Mouse (Mus musculus) testis, postnatal 14 days (tissue): ENCODE measurements around the gene Gm17364.
A peak's percentile ranks its signal among the peaks of the same experiment; 100 is the strongest.
"Not testable (repeated sequence)": the region's sequence is repeated elsewhere in the genome, so short reads cannot be mapped to it uniquely, and the experiment has no call there.

Experiments
- DNase-seq: peaks from one replicate; pipeline ENCODE4 v3.0.0; 2021; ENCODE audit warnings: low spot score

The Gm17364 gene

DNA sequence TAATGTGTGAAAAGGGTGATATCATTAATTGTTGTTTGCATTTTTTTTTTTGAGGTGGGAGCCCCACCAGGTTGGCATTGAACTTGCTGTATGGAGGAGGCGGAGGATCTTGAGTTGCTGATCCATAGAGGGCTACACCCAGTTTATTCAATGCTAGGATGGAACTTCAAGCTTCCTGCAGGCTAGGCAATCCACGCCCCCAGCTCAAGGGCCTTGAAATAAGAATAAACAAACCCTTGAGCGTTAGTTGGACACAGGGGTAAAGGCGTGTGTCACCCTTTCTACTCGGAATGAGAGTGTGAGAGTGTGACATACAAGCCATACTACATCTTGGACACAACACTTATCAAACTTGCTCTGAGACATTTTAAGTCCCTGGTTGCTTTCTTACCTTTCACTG lies 22.1 kb downstream of the Gm17364 start:
- no peak for DNase-seq

- not testable (repeated sequence) for DNase-seq
Measured at GRCm38 (mm10) chr13:41251232-41251631, 22.5 kb downstream of the Gm17364 start.

GRCm38 (mm10) chr13:41250318-41250981 lies 23.3 kb downstream of the Gm17364 start:
- no peak for DNase-seq

DNA sequence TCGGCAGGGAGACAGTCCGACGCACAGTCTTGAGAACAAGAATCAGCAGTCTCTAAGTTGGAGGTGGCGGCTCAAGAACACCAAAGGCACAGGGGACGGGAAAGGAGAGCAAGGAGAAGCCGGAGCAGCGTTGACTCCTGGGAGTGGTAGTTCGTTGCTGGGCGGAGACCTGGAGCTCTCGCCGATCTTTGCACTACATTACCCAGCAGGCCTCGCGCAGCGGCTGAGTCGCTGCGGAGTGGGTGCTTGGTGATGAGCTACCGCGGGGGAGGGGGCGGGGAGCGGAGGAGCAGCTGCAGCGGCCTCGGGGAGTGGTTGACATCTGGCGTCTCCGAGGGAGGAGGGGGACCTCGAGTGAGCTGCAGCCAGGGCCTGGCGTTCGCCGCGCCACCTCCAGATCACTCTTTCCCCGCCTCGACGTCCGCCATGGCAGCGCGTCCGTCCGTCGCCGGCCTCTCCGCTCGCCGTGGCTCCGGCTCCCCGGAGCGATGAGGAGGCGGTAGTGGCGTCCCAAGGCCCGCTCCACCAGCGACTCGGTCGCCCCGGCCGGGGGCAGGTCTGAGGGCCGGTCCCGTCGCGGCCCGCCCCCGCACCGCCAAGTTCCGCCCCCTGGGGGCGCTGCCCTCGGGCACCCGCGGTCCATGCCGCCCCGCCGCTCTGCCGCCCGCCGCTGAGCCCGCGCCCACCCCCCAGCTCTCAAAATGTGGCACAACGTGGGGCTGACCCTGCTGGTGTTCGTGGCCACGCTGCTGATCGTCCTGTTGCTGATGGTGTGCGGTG lies 24.0 kb downstream of the Gm17364 start, which contains the start of gene Smim13:
Smim13 (plus strand) TSS at position 307 of the 780 bp plus-strand sequence.
- peak; percentile 95 for DNase-seq

- no peak for DNase-seq
Measured at GRCm38 (mm10) chr13:41248751-41249520, 24.8 kb downstream of the Gm17364 start.

DNA sequence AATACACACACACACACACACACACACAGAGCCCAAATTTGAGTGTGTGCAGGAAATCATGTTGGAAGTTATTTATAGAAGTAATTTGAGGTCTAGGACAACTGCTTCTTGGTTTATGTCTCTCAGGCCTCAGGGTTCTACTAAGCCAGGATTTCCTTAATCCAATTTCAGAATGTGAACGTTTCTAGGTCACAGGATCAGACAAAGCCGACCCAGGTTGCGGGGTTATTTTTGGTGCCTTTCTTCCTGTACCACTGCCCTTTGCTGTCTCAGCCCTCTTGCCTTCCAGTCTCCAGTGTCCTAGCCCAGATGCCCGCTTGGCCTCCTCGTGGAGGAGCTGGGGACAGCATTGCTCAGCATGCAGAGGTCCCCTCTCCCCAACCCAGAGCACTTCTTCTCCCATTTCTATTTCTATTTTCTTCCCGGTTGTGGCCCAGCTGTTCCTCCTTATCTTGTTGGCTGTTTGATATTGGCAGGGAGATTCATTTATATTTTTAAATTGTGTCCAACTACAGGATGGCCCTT lies 29.4 kb downstream of the Gm17364 start:
- DNase-seq: no peak

DNA sequence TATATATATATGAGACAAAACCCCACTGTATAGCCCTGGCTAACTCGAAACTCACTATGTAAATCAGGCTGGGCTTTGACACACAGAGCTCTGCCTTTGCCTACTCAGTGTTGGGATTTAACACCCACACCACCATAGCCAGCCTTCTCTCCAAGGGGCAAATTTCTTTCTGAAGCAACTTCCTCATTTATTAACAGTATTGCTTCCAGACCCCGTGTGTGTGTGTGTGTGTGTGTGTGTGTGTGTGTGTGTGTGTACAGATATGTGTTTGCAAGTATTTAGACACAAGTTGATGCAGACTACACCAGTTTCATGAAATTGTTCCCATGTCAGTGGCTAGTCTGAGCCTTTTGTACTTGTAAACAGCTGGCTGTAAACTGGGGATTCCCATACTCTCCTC lies 32.2 kb downstream of the Gm17364 start:
- DNase-seq: no peak

GRCm38 (mm10) chr13:41238805-41239130 lies 35.0 kb downstream of the Gm17364 start:
- no peak for DNase-seq

GRCm38 (mm10) chr13:41238035-41238804 lies 35.6 kb downstream of the Gm17364 start:
- DNase-seq: no peak

- DNase-seq: no peak
Measured at GRCm38 (mm10) chr13:41235845-41236741, 37.7 kb downstream of the Gm17364 start.

DNA sequence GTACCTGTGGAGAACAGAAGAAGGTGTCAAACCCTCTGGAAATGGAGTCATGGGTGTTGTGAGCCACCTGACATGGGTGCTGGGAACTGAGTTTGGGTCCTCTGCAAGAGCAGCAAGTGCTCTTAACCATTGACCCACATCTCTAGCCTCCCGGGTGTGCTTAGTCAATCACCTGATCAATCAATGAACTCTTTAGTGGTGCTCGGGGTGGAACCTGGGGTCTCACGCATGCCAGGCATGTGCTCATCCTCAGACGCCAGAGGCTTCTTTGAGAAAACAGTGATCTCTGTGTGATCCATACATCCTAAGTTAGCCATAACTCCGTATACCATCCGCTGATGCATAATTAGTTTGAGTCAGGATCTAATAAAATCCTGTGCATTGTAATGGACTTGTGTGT lies 38.6 kb downstream of the Gm17364 start:
- DNase-seq: no peak

- DNase-seq: no peak
Measured at GRCm38 (mm10) chr13:41233241-41233640, 40.5 kb downstream of the Gm17364 start.

DNA sequence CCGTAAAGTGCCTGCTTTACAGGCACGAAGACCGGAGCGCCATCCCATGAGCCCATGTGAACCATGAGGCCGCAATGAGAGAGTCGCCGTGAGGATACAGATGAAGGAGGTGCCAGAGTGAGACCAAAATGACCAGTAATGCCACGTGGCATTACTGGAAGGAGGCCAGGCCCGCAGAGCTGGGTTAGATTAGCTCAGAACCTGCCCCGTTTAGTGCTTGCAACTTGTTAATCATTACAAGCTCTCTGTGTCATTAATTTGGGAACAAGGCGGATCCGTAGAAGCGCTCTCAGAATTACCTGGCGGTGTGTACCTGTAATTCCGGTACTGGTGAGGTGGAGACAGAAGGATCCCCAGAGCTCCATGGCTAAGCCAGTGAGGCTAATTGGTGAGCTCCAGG lies 41.6 kb downstream of the Gm17364 start:
- no peak for DNase-seq

DNA sequence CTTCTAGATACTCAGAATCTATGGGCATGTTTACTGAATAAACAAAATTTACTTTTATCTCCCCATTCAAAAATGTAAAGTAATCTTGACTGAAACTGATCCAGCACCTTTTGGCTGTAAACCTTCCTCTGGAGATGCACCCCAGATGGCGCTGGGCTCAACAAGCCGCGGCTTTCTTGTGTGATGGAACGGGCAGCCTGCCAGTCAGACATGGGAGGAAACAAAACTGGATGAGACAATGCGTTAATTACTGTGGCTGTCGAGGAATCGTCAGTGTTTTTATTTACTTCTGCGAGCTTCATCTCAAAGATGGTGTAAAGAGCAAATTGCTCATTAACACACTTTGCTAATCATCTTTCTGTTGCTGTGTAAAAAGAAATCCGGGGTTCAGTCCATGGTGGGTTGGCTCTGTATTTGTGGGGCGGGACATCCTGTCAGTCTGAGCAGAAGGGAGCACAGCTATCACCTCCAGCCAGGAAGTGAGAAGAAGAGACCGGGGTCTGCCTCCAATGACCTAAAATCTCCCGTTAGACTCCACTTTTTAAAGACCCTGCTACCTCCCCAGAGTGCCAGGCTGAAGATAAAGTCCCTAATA lies 42.3 kb downstream of the Gm17364 start:
- DNase-seq: no peak

DNA sequence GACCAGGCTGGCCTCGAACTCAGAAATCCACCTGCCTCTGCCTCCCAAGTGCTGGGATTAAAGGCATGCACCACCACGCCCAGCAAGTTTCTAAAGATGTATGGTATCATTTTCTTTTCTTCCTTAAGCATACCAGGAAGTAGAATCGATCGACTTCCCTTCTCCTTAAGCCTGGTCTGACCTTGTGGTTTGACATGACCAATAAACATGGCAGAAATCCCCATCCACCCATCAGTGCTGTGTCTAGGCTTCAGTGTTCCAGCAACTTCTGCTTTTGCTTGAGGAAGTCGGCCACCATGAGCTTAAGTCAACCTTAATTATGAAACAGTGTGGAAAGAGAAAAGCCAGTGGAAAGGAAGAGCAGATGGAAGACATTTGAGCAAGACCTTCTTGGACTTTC lies 43.5 kb downstream of the Gm17364 start:
- no peak for DNase-seq

- DNase-seq: no peak
Measured at GRCm38 (mm10) chr13:41228060-41228459, 45.7 kb downstream of the Gm17364 start.

DNA sequence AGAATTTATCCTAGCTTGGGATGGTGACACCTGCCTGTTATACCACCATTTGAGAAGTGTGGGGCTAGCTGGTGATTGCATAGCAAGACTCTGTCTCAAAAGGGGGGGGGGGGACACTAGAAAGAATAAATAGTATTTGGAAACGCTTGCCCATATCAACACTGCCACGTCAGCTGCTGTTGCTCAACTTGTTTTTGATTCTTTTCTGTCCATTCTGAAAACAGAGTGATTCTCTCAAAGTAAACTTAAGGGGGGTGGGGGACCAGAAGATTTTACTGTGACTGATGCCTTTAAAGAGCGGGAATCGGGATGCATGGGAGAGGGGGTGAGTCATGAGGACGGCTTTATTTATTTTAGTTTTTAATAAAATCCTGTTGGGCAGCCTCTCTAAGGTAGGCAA lies 47.3 kb downstream of the Gm17364 start:
- no peak for DNase-seq
